Mouse (Mus musculus) adrenal gland, adult (tissue): ENCODE results near the gene Tmc5.

Source experiments
- DNase-seq, 2 experiments: peaks; one replicate each; pipeline ENCODE4 v3.0.0; 2022 to 2023; ENCODE audit warnings: low spot score in 1 of 2; ENCODE audit not compliant: inconsistent age in 2 of 2

Tmc5 gene

DNA sequence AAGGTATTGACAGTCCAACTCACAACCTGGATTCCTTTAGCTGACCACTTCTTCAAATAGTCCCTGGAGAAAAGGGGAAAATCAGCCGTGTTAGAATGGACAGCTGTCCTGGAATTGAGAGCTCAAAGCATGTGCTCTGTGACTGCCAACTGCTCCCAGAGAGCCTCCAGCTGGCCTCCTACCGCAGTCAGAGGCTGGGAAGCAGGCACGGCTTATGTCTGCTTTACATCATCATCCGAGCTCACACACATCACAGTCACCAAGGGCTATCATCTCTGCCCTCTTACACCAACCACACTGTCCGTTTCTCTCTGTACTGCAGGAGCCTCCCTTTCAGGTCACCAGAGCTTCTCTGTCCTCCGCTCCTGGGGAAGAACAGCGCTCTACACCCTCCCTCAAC lies 92.0 kb downstream of the Tmc5 start:
- peak in 1 of 2 experiments; percentile 43 for DNase-seq

DNA sequence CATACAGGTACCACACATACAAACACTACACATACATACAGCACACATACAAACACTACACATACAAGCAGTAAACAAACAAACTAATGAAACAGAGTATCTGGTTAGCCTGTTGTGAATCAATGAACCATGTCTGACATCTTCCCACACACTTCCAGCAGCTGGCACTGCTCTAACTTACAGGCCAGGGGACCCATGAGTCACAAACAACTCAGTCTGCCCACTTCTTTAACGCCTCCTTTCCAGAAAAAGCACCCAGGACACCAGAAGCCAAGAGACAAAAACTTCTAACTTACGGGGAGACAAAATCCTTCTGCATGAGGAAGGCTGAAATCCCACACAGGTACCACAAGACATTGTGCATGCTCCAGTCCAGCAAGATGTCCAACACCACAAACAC lies 94.2 kb downstream of the Tmc5 start:
- no peak for DNase-seq

DNA sequence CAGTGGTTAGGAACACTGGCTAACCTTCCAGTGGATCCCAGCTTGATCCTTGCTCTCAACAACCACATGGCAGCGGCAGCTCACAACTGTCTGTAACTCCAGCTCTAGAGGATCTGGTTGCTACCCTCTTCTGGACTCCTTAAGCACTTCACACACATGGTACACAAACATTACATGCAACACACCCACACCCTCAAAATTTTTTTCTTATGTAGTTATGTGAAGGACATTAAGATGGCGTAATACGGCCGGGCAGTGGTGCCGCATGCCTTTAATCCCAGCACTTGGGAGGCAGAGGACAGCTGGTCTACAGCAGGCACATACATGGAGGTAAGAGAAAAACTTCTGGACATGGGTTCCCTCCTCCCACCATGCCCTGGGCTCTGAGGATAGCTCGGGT lies 99.0 kb downstream of the Tmc5 start:
- peak in 1 of 2 experiments; percentile 15 for DNase-seq

DNA sequence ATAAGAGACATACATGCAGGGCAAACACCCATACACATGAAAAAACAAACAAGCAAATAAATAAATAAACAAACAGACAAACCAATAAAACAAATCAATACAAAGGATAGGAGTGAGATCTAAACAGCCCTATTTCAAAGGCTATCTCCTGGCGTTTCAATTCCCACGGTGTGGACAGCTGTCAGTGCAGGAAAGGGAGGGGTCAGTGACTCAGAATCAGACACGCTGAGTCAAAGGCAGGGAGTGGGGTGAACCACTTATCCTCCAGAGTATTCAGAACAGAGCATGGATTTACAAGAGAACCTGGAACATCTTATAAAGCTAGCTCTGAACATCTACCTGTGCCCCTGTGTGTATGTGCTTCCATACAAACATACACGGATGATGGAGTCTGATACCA lies 100.1 kb downstream of the Tmc5 start:
- DNase-seq, result peak; percentile 46 to 71

DNA sequence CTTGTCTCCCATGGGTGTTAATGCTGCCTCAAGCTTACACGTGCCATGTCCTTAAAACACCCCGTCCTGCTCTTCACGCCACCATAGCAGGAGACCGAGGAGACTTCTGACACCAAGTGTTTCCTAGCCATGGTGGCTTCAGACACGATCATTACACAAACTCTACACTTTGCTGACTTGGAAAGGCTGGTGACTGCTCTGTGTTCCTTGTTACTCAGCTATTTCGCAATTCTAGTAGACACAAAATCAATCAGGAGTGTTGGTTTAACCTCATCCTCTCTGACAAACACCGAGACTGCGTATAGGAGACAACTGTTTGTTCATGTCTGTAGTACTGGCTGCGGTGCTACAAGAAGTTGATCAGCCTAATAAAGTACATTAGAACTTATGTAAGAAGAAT lies 101.8 kb downstream of the Tmc5 start:
- DNase-seq, result peak in 1 of 2 experiments; percentile 74

DNA sequence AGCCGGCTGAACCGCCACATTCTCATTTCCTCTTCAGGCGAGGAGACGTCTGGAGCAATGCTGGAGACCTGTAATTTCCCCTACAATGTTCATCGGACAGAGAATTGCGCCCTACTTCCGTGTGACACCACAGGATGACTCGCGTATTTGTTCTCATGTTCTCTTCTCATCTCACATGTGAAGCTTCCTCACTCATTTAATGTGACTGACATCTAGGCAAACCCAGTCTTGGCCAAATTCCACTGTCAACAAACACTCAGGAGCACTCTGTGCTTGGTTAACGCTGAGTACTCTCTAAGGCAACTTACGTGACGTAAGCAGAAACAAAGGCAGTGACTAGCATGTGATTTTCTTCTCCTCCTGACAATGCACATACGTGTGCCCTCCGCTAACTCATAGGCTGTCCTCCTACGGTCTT lies 106.1 kb downstream of the Tmc5 start:
- peak; percentile 34 to 54 for DNase-seq

DNA sequence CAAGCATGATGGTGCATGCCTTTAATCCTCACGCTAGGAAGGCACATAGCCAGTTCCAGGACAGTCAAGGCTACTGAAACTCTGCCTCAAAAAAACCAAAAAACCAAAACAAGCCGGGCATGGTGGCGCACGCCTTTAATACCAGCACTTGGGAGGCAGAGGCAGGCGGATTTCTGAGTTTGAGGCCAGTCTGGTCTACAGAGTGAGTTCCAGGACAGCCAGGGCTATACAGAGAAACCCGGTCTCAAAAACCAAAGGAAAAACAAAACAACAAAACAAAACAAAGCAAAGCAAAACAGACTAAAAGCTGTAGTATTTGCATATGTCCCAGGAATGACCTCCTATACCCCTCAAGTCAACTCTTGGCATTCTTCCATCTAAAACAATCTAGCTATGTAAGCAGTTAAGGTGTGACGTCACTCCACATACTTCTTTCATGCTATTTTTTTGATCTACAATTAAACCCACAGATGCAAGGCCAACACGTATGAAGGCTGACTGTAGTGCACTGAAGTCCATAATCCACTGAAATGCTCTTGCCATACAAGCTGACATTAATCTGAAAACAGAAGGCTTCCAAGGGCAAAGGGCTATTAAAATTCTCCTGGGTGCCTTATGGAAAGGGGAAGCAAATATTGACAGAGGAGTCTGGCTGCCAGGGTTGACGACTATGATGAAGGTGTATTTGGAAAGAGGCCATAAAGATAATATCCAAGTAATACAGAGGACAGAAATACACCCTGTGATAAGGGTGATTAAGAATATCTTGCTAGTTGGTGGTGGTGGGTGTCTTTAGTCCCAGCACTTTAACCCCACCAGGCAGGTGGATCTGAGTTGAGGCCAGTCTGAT lies 107.1 kb downstream of the Tmc5 start:
- peak; percentile 29 to 67 for DNase-seq

DNA sequence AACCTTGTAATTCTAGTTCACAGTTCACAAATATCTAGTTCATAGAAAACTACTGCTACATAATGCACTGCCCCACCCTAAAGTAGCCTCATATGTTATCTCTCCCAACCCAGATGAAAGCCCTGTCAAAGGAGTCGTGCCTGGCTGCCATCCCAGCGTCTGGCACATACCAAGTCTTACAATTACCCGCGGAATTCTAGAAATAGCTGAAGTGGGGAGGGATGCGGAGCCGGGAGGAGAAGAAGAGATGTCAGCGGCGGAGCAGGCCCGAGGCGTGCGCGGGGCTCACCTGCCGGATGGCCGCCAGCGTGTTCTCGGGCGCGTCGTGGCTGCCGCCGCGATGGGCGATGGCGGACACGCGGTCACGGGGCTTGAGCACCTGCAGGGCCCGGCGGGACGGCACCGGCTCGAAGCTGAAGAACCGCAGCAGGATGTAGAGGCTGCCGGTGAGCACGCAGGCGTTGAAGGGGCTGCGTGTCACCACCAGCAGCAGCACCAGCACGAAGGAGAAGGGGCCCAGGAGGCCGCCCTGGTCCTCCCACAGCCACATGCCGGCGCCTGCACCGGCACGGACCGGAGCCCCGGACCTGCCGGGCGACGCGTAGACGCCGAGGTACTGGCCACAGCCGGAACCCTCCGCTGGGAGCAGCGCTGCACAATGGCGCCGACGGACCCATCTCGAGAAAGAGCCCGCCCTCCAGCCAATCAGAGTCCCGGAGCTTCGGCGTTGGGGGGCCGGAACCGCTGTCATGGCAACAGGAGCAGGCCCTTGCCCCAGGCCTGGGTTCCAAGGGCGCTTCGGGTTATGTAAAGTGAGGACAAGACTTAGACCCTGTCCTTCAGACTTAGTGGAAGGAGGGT lies 108.2 kb downstream of the Tmc5 start, which contains the start of gene Gde1:
TSS of gene Gde1 (minus strand) at position 678 of the 861 bp plus-strand sequence.
- peak; percentile 95 to 98 for DNase-seq

DNA sequence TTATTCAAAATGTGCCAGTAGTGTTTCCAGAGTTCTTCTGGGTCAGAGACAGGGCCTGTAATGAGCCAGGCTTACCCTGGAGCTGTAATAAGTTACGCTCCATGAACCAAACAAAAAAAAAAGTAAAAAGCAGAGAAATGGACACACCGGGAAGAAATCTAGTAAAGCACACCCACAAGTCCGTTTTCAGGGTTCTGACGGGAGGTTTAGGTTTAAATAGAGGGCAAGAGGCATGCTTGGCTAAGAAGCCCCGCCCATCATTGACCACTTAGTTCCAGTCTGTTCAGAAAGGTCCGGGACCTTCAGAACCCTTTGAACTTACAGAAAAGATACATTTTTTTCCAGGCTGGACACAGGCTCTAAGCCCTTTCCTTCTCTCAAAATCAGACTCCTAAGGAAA lies 109.0 kb downstream of the Tmc5 start:
- no peak for DNase-seq

DNA sequence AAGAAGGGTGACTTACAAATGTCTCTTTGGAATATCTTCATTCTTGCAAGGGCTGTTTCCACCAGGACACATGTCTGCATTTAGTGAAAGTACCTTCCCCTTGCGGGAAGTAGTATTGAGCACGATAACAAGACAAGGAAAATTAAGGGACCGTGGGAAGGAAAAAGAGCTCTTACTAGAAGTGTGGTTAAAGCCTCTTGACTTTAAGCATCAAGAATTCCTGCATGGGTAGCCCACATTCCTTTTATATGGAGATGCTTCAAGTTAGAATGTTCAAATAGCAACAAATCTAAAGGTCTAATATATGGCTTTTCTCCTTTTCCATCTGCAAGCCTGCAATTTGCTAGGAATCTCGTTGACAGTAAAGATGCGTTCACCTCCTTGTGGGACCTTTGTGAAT lies 109.4 kb downstream of the Tmc5 start:
- DNase-seq, result no peak

DNA sequence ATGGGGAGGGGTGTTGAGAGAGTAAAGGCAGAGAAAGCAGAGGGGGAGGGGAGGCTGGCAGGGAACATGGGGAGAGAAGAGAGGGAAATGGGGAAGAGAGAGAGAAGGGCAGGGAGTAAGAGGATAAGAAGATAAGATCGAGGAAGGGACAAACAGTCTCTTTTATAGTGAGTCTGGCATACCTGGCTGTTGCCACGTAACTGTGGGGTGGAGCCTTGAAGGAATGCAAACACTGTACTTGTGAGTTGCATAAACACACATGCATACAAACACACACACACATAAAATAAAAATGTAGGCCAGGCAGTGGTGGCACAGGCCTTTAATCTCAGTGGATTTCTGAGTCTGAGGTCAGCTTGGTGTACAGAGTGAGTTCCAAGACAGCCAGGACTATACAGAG lies 110.1 kb downstream of the Tmc5 start:
- DNase-seq, result no peak

DNA sequence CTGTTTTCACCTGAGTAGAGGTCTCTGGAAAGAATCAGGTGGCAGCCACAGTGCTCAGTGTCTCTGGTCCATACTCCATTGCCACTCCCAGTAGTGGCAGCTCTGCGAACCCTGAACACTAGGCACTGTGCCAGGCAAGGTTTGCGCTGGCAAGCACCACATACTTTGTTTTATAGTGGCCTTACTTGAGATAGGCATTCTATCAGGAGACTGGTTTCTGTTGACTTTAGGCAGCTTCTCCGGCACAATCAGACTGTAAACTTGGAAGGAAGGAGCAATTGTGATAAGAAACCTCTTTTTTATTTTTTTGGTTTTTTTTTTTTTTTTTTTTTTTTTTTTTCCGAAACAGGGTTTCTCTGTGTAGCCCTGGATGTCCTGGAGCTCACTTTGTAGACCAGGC lies 110.9 kb downstream of the Tmc5 start:
- peak in 1 of 2 experiments; percentile 48 for DNase-seq

DNA sequence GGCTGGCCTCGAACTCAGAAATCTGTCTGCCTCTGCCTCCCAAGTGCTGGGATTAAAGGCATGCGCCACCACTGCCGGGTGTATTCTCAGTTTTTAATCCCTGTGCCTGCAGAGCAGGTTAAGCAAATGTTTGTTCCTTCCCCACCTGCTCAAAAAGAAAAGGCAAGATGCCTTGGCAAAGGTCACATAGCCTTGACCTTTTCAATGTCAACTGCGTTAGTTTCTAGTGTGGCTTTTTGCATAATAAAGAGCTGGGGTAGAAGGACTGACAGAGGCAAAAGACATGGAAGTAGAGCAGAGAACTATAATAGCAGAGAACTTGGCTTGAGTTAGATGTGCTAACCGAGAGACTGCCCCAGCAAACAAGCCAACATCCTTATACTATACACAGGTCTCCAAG lies 113.7 kb downstream of the Tmc5 start:
- DNase-seq, result no peak

DNA sequence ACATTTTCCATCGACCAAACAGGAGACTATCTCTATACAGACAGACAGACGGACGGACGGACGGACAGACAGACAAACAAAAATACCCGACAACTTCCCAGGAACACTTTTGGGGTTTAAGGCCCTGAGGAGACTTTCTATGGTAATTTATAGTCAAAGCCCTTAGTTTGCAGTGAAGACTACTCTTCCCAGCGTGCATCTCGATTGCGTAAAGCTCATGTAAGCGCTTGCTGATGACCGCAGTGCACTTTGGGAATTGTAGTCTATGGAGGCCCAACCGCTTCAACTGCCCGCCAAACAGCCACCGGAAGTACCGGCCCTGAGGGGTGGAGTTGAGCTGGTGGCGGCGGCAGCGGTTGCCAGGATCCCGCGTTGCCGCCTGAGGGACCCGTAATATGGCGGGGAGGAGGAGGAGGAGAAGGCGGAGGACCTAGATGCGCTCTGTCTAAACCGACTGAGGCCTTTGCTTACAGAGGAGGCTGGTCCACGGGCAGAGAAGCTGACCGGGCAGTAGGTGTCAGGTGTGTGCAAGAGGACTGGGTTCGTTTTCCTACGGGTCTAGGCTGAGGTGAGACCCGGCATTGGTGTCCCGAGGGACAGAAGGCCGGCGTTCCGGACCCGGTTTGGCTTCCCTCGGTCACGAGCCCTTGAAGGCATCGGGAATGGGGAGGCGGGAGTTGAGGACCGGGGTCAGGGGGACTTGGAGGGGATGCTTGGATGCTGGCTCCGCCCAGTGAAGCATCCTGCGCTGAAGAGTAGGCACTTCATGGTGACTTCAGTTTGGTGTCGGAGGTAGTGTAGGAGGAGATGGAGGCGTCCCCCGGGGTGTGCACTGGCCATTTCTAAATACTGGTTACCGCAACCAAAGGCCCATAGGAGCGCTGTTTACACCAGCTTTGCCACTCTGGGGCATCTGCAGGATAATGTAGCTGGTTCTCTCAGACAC lies 115.4 kb downstream of the Tmc5 start, which contains the start of gene Ccp110:
TSS of gene Ccp110 (plus strand) at position 325 of the 946 bp plus-strand sequence.
- peak; percentile 96 to 97 for DNase-seq

DNA sequence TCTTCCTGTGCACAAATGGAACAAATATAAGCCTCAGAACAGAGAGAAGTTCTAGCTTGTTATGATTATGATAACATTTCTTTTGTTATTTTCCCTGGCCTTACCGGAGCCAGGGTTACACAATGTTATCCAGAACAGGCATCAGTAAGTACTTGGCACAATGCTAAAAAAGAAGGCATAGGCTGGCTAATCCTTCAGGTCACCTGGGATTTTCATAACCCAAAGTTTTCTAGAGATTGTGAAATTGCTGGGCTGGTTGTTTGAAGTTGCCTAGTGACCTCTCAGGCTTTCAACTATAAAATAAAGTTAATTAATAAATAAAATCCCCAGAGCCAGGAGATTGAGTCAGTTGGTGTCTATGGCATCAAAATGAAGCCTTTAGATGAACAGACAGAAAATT lies 117.8 kb downstream of the Tmc5 start:
- DNase-seq, result no peak

DNA sequence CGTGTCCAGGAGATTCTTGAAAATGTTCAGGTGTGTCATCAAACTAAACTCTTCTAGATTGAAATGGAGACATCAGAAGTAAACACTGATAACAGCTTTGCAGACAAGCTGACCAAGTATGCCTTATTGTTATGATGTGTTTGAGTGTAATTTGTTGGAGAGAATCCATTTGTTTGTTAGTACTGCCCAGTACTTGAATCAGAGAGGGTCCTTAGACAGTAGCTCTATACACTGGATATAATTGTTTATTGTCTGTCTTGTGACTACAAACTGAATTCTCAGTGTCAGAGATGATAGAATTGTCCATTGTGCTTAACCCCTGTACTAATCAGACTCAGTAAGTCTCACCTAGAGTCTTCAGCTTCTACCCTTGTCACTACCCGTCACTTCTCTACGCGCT lies 121.0 kb downstream of the Tmc5 start:
- no peak for DNase-seq

DNA sequence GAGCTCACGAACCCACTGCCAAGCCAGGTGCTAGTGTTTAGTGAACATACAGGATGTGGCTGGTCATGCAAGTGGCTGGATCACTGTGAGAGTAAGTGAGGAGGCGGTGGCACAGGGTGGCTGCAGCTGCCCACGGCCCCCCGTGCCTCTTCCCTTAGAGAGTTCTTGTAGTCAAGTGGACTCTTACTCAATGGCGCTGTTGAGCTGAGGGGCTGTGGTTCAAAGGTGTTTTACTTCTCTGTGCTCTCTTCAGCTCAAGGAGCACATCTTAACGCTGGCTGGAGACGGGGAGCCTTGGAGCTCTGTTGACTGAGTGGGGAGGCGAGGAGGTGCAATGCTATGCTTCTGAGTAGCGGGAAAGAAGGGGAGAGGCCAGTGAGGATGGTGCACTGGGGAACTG lies 126.8 kb downstream of the Tmc5 start:
- DNase-seq, result no peak
